Mouse (Mus musculus) stomach, embryonic 15.5 days (tissue): Measurements from ENCODE around the gene Ghdc. TPM values are rescaled to one million over a fixed set of nuclear protein-coding genes. Genes with fewer than 3 reads are reported as not detected.
"Not testable (repeated sequence)": the region's sequence is repeated elsewhere in the genome, so short reads cannot be mapped to it uniquely, and the experiment has no call there.

Experiments
- ATAC-seq: fragments of 200-750 bp; cut with Nextera tagmentation; 2 replicates; pipeline ENCODE4 v1.8.0; 2017; ENCODE audit warnings: low read depth, moderate number of reproducible peaks, moderate TSS enrichment; ENCODE audit not compliant: insufficient read depth, low FRiP score
- H3K27ac ChIP-seq: fragments of 300-500 bp; sonication (generic); 2 replicates; pipeline ENCODE4 v1.5.1; 2015; ENCODE audit warnings: mild to moderate bottlenecking, inconsistent platforms
- H3K27me3 ChIP-seq: fragments of 300-500 bp; sonication (generic); replicated peaks from 2 replicates; pipeline ENCODE4 v1.6.1; 2015; ENCODE audit warnings: inconsistent platforms
- H3K36me3 ChIP-seq: fragments of 300-500 bp; sonication (generic); 2 replicates; pipeline ENCODE4 v1.6.1; 2015; ENCODE audit warnings: inconsistent platforms
- H3K4me1 ChIP-seq: fragments of 300-500 bp; sonication (generic); 2 replicates; pipeline ENCODE4 v1.6.1; 2015; ENCODE audit warnings: inconsistent platforms
- H3K4me2 ChIP-seq: fragments of 300-500 bp; sonication (generic); 2 replicates; pipeline ENCODE4 v1.6.1; 2015; ENCODE audit warnings: mild to moderate bottlenecking, inconsistent platforms
- H3K4me3 ChIP-seq: fragments of 300-500 bp; sonication (generic); replicated peaks from 2 replicates; pipeline ENCODE4 v1.5.1; 2015; ENCODE audit warnings: inconsistent platforms
- H3K9ac ChIP-seq: fragments of 300-500 bp; sonication (generic); 2 replicates; pipeline ENCODE4 v1.6.1; 2015; ENCODE audit warnings: inconsistent platforms
- H3K9me3 ChIP-seq: fragments of 300-500 bp; sonication (generic); 2 replicates; pipeline ENCODE4 v1.6.1; 2016; ENCODE audit warnings: inconsistent platforms
- WGBS: fragments of 180-500 bp; shearing (Covaris S2); methylation state at CpG from one replicate; pipeline ENCODE4 v1.1.7; 2015; 5-methylcytosine and 5-hydroxymethylcytosine counted together
- polyA plus RNA-seq: library from polyadenylated mRNA; unstranded; fragments of >200 nt; fragmentation: Nextera tagmentation; extraction: Ambion mirVana; gene quantifications from 2 replicates; pipeline ENCODE4 v1.2.1, GENCODE M21; 2015

Gene Ghdc
- polyA plus RNA-seq, 1 experiment from 2014 or later: 5.5 TPM

GRCm38 (mm10) chr11:100806380-100807305 lies 35.9 kb upstream of the Ghdc start:
- H3K4me3 ChIP-seq: no peak overlapping the region
- WGBS: 68% methylated on average over 20 of the region's 20 CpGs
- H3K4me1 ChIP-seq: no peaks in the 10 kb centered on the region
- H3K27me3 ChIP-seq: no peaks in the 10 kb centered on the region
- H3K9ac ChIP-seq: no peak overlapping the region
- ATAC-seq: no peak
- H3K27ac ChIP-seq: no peak overlapping the region
- no peak overlapping the region for H3K4me2 ChIP-seq
- H3K9me3 ChIP-seq: no peaks in the 10 kb centered on the region
- peaks cover 19% of the 10 kb centered on the region for H3K36me3 ChIP-seq

DNA sequence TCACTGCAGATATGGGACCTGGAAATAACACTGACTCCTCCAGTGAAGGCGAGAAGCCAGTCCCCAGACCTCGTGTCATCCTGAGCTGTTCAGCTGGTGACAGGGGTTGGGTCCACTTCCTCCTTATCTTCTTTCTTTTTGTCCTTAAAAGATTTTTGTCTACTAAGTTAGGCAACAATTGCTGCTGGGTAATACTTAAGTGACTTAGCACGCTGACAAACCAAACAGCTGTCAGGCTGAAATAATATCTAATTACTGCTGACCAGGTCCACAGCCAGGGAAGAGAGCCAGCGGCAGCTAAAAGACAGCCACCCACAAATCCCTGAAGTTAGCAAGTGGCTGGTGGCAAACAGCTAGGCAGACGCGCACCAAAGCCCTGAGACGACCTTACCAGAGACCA lies 34.8 kb upstream of the Ghdc start:
- Histone ChIP-seq H3K27ac (no peak overlapping the region), H3K36me3 (peaks cover 29% of the 10 kb centered on the region), H3K4me3 (no peak overlapping the region), H3K9ac (no peak overlapping the region), H3K4me2 (no peak overlapping the region), H3K4me1 (no peaks in the 10 kb centered on the region), H3K9me3 (no peaks in the 10 kb centered on the region), H3K27me3 (no peaks in the 10 kb centered on the region)
- 65% methylated on average over 7 of the region's 7 CpGs for WGBS
- ATAC-seq: no peak

DNA sequence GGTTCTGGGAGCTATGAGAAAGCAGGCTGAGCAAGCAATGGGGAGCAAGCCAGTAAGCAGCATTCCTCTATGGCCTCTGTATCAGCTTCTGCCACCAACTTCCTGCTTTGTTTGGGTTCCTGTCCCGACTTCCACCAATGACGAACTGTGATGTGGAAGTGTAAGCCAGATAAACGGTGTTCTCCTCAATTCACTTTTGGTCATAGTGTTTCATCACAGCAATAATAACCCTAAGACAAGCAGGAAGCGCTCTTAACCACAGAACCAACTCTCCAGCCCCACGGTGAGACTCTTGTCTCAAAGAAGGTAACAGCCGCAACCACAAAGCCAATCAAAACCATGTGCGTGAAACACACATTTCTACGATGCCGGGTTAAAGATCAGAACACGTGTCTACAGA lies 33.7 kb upstream of the Ghdc start:
- no peak for ATAC-seq
- Histone ChIP-seq H3K36me3 (peaks cover 35% of the 10 kb centered on the region), H3K4me2 (no peak overlapping the region), H3K4me3 (no peak overlapping the region), H3K27me3 (no peaks in the 10 kb centered on the region), H3K27ac (no peak overlapping the region), H3K9ac (no peak overlapping the region), H3K4me1 (no peaks in the 10 kb centered on the region), H3K9me3 (no peaks in the 10 kb centered on the region)
- whole genome bisulfite sequencing: 93% methylated on average over 10 of the region's 10 CpGs

- no peaks in the 10 kb centered on the region for H3K27me3 ChIP-seq
- peaks cover 38% of the 10 kb centered on the region for H3K36me3 ChIP-seq
- no peak overlapping the region for H3K4me3 ChIP-seq
- 67% methylated on average over 5 of the region's 5 CpGs for WGBS
- H3K4me1 ChIP-seq: no peaks in the 10 kb centered on the region
- H3K9ac ChIP-seq: no peak overlapping the region
- no peak for ATAC-seq
- no peak overlapping the region for H3K27ac ChIP-seq
- H3K9me3 ChIP-seq: no peaks in the 10 kb centered on the region
- no peak overlapping the region for H3K4me2 ChIP-seq
These were observed 28.7 kb upstream of the Ghdc start for GRCm38 (mm10) chr11:100799426-100799825.

GRCm38 (mm10) chr11:100796585-100796984 lies 25.8 kb upstream of the Ghdc start:
- Histone ChIP-seq H3K36me3 (peaks cover 31% of the 10 kb centered on the region), H3K27ac (no peak overlapping the region), H3K4me2 (no peak overlapping the region), H3K9me3 (no peaks in the 10 kb centered on the region), H3K9ac (no peak overlapping the region), H3K27me3 (no peaks in the 10 kb centered on the region), H3K4me3 (no peak overlapping the region), H3K4me1 (no peaks in the 10 kb centered on the region)
- no peak for ATAC-seq
- 69% methylated on average over 8 of the region's 8 CpGs for WGBS

DNA sequence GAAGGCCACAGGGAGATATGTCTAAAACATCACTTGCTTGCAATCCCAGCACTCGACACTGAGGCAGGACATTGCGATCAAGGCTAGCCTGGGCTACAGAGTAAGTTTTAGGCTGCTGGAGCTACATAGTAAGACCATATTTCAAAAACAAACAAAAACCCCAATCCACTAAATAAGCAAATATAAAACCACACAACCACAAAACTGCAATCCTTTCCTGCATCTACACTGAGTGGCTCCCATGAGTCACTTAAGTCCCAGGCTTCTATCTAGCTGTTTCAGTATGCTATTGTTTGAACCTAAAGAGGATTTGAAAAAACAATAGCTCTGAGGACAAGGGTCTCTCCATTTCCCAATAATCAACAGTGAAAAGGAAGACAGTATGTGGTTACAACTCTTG lies 24.6 kb upstream of the Ghdc start:
- H3K4me2 ChIP-seq: no peak overlapping the region
- H3K27me3 ChIP-seq: no peaks in the 10 kb centered on the region
- ATAC-seq: no peak
- no peaks in the 10 kb centered on the region for H3K9me3 ChIP-seq
- H3K36me3 ChIP-seq: peaks cover 29% of the 10 kb centered on the region
- WGBS: 94% methylated on average over 2 of the region's 2 CpGs
- no peaks in the 10 kb centered on the region for H3K4me1 ChIP-seq
- no peak overlapping the region for H3K27ac ChIP-seq
- no peak overlapping the region for H3K9ac ChIP-seq
- H3K4me3 ChIP-seq: no peak overlapping the region

DNA sequence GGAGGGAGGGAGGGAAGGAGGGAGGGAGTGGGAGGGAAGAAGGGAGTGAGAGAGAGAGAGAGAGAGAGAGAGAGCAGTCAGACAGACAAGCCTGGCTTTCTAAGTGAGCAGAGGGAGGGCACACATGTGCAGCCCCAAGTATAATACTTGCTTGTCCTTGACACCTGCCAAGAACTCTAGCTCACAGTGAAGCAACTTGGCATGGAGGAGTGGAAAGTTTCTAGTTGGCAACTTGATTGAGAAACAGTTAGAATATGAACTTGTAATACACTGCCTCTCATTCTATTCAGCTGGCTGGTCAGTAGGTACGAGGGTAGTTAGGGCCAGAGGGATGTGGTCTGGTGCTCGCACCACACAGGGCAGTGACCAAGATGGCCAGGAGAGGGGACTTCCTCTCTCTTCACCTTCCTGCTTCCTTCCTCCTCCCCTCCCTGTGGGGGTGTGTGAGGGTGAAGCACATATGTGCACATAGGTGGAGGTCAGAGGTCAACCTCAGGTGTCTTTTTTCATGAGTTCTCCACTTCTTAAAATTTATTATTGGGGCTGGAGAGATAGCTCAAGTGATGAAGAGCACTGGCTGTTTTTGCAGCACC lies 20.8 kb upstream of the Ghdc start:
- H3K27me3 ChIP-seq: no peaks in the 10 kb centered on the region
- no peaks in the 10 kb centered on the region for H3K9me3 ChIP-seq
- H3K4me2 ChIP-seq: no peak overlapping the region
- H3K4me1 ChIP-seq: no peaks in the 10 kb centered on the region
- H3K36me3 ChIP-seq: peaks cover 36% of the 10 kb centered on the region
- 78% methylated on average over 2 of the region's 2 CpGs for WGBS
- no peak overlapping the region for H3K27ac ChIP-seq
- H3K4me3 ChIP-seq: no peak overlapping the region
- ATAC-seq: no peak
- H3K9ac ChIP-seq: no peak overlapping the region

GRCm38 (mm10) chr11:100790644-100791043 lies 19.9 kb upstream of the Ghdc start:
- 85% methylated on average over 9 of the region's 9 CpGs for WGBS
- not testable (repeated sequence) for H3K4me2 ChIP-seq, H3K4me1 ChIP-seq, H3K27ac ChIP-seq, H3K27me3 ChIP-seq, H3K4me3 ChIP-seq, H3K9me3 ChIP-seq, H3K9ac ChIP-seq, ATAC-seq
- H3K36me3 ChIP-seq: peaks cover 31% of the 10 kb centered on the region

- H3K4me2 ChIP-seq: no peak overlapping the region
- H3K27ac ChIP-seq: no peak overlapping the region
- no peak for ATAC-seq
- WGBS: 92% methylated on average over 3 of the region's 3 CpGs
- H3K9ac ChIP-seq: no peak overlapping the region
- no peaks in the 10 kb centered on the region for H3K27me3 ChIP-seq
- H3K4me1 ChIP-seq: no peaks in the 10 kb centered on the region
- peaks cover 31% of the 10 kb centered on the region for H3K36me3 ChIP-seq
- H3K9me3 ChIP-seq: no peaks in the 10 kb centered on the region
- no peak overlapping the region for H3K4me3 ChIP-seq
These were observed 18.9 kb upstream of the Ghdc start for GRCm38 (mm10) chr11:100789702-100790101.

- peaks cover 39% of the 10 kb centered on the region for H3K36me3 ChIP-seq
- H3K4me2 ChIP-seq: no peak overlapping the region
- no peak overlapping the region for H3K4me3 ChIP-seq
- WGBS: 87% methylated on average over 2 of the region's 2 CpGs
- H3K27ac ChIP-seq: no peak overlapping the region
- ATAC-seq: no peak
- H3K9me3 ChIP-seq: no peaks in the 10 kb centered on the region
- H3K4me1 ChIP-seq: no peaks in the 10 kb centered on the region
- no peak overlapping the region for H3K9ac ChIP-seq
- H3K27me3 ChIP-seq: no peaks in the 10 kb centered on the region
These were observed 15.0 kb upstream of the Ghdc start for GRCm38 (mm10) chr11:100785774-100786173.

GRCm38 (mm10) chr11:100784286-100784685 lies 13.5 kb upstream of the Ghdc start:
- ATAC-seq: no peak
- Histone ChIP-seq H3K27me3 (no peaks in the 10 kb centered on the region), H3K9ac (no peak overlapping the region), H3K9me3 (no peaks in the 10 kb centered on the region), H3K36me3 (peaks cover 36% of the 10 kb centered on the region), H3K27ac (no peak overlapping the region), H3K4me3 (no peak overlapping the region), H3K4me1 (no peaks in the 10 kb centered on the region), H3K4me2 (no peak overlapping the region)
- 86% methylated on average over 8 of the region's 8 CpGs for WGBS

DNA sequence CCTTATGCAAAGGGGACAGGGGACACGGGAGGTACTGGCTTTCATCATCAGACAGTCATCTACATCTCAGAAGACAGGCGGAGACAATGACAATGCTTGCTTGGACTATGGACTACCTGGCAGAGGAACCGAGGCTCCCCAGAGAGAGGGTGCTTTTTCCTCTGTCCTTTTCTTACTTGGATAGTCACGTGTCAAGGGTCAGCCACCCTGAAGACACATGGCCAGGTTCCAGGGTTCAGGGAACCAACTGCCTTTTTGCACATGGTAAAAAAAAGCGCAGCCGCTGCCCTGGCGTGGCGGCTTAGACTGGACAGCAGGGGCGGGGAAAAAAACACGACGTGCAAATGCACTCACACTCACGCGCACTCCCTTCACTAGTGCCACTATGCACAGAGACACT lies 11.8 kb upstream of the Ghdc start:
- Histone ChIP-seq H3K4me1 (no peaks in the 10 kb centered on the region), H3K9me3 (no peaks in the 10 kb centered on the region), H3K36me3 (peaks cover 34% of the 10 kb centered on the region), H3K9ac (no peak overlapping the region), H3K4me3 (no peak overlapping the region), H3K27me3 (no peaks in the 10 kb centered on the region), H3K4me2 (no peak overlapping the region), H3K27ac (no peak overlapping the region)
- no peak for ATAC-seq
- 85% methylated on average over 13 of the region's 13 CpGs for WGBS
